Mouse (Mus musculus): ENCODE data around the gene Gatm. TPM values are rescaled to one million over a fixed set of nuclear protein-coding genes. Genes with fewer than 3 reads are reported as not detected.

Gatm gene
- polyA plus RNA-seq, 1 experiment = 1,128 TPM

GRCm38 (mm10) chr2:122590351-122590750 is 20.8 kb downstream of the Gatm start:
- peak; percentile 56 for DNase-seq
- H3K4me1 ChIP-seq (ENCODE audit: control insufficient read depth, insufficient read depth, low read length) = peaks cover 2% of the 10 kb centered on the region
- no peak overlapping the region for H3K4me3 ChIP-seq (ENCODE audit: insufficient read depth, low read depth, low read length)
- H3K36me3 ChIP-seq (ENCODE audit: control insufficient read depth, insufficient read depth, low read length) = no peaks in the 10 kb centered on the region; the same call in 1 of the 2 replicates
- TF ChIP-seq POLR2A (IDR thresholded peaks at IDR 0.05; ENCODE audit: low read depth, low read length) (no peak), CTCF (conservative IDR thresholded peaks at IDR 0.05; ENCODE audit: insufficient read depth, insufficient read length, low read depth, low read length) (no peak)
- H3K27me3 ChIP-seq (replicated peaks; ENCODE audit: control insufficient read depth, insufficient read depth, low read length) = no peaks in the 10 kb centered on the region
- H3K27ac ChIP-seq (ENCODE audit: insufficient read depth, low read depth, low read length) = peak overlapping the region; percentile 29; the same call in 1 of the 2 replicates
- whole genome bisulfite sequencing = 45% methylated on average over 1 of the region's 1 CpGs

DNA sequence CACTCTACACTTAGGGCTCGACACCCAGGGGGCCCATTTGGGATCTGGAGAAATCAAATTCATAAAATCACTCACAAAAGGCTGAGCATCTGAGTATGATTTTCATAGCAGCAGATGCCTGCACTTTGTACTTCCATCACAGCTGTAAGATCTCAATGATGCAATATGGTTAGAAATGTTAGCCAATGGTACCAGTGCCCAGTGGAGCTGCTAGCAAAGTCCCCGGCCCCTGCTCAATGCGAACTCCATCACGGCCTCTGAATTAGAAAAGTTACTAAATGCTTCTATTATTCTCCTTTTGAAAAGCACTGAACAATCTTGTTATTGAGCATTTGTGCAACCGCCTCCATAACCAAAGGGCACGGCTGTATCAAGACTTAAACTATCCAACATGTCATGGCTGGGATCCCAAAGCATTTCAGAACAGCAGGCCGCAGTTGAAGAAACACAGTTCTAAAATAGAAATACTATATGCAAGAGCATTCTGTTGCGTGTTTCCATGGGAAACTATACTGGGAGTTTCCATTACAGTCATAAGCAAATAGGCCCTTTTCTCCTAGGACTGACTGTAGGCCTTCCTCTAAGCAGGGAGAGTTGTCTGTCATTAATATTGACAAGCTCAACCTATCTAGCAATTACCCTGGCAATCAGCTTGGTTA is 23.1 kb downstream of the Gatm start:
- DNase-seq = no peak
- Histone ChIP-seq H3K36me3 (ENCODE audit: control insufficient read depth, insufficient read depth, low read length) (no peaks in the 10 kb centered on the region), H3K27ac (ENCODE audit: insufficient read depth, low read depth, low read length) (no peak overlapping the region), H3K4me1 (ENCODE audit: control insufficient read depth, insufficient read depth, low read length) (no peaks in the 10 kb centered on the region; the same call in 1 of the 2 replicates), H3K4me3 (ENCODE audit: insufficient read depth, low read depth, low read length) (no peak overlapping the region), H3K27me3 (replicated peaks; ENCODE audit: control insufficient read depth, insufficient read depth, low read length) (no peaks in the 10 kb centered on the region)
- 93% methylated on average over 8 of the region's 8 CpGs for WGBS
- TF ChIP-seq POLR2A (IDR thresholded peaks at IDR 0.05; ENCODE audit: low read depth, low read length) (no peak), CTCF (conservative IDR thresholded peaks at IDR 0.05; ENCODE audit: insufficient read depth, insufficient read length, low read depth, low read length) (no peak)

- Histone ChIP-seq H3K4me1 (ENCODE audit: control insufficient read depth, insufficient read depth, low read length) (peaks cover 3% of the 10 kb centered on the region; the same call in 1 of the 2 replicates), H3K27me3 (replicated peaks; ENCODE audit: control insufficient read depth, insufficient read depth, low read length) (no peaks in the 10 kb centered on the region), H3K36me3 (ENCODE audit: control insufficient read depth, insufficient read depth, low read length) (no peaks in the 10 kb centered on the region), H3K27ac (ENCODE audit: insufficient read depth, low read depth, low read length) (no peak overlapping the region), H3K4me3 (ENCODE audit: insufficient read depth, low read depth, low read length) (no peak overlapping the region)
- TF ChIP-seq CTCF (conservative IDR thresholded peaks at IDR 0.05; ENCODE audit: insufficient read depth, insufficient read length, low read depth, low read length) (no peak), POLR2A (IDR thresholded peaks at IDR 0.05; ENCODE audit: low read depth, low read length) (no peak)
- 53% methylated on average over 3 of the region's 3 CpGs for WGBS
- no peak for DNase-seq
Observed at GRCm38 (mm10) chr2:122586258-122586657, 24.8 kb downstream of the Gatm start.

DNA sequence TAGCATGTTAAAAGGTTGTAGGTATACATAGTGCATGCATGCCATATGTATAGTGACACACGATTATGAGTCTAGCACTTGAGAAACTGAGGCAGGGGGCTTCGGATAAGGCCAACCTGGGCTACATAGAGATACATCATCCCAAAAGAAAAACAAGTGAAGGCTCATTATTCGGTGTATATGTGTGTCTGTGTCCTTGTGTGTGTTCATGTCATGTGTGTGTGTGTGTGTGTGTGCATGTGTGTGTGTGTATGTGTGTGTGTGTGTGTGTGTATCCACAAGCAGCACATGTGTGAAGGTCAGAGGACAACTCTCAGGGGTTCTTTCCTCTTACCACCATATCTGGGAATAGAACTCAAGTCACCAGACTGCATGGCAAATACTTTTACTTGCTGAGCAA is 28.8 kb downstream of the Gatm start:
- H3K4me3 ChIP-seq (ENCODE audit: insufficient read depth, low read depth, low read length) = no peak overlapping the region
- H3K27ac ChIP-seq (ENCODE audit: insufficient read depth, low read depth, low read length) = no peak overlapping the region
- H3K27me3 ChIP-seq (replicated peaks; ENCODE audit: control insufficient read depth, insufficient read depth, low read length) = no peaks in the 10 kb centered on the region
- peaks cover 12% of the 10 kb centered on the region; the same call in 1 of the 2 replicates for H3K4me1 ChIP-seq (ENCODE audit: control insufficient read depth, insufficient read depth, low read length)
- 92% methylated on average over 3 of the region's 3 CpGs for WGBS
- no peaks in the 10 kb centered on the region for H3K36me3 ChIP-seq (ENCODE audit: control insufficient read depth, insufficient read depth, low read length)
- DNase-seq = no peak
- TF ChIP-seq CTCF (conservative IDR thresholded peaks at IDR 0.05; ENCODE audit: insufficient read depth, insufficient read length, low read depth, low read length) (no peak), POLR2A (IDR thresholded peaks at IDR 0.05; ENCODE audit: low read depth, low read length) (no peak)

DNA sequence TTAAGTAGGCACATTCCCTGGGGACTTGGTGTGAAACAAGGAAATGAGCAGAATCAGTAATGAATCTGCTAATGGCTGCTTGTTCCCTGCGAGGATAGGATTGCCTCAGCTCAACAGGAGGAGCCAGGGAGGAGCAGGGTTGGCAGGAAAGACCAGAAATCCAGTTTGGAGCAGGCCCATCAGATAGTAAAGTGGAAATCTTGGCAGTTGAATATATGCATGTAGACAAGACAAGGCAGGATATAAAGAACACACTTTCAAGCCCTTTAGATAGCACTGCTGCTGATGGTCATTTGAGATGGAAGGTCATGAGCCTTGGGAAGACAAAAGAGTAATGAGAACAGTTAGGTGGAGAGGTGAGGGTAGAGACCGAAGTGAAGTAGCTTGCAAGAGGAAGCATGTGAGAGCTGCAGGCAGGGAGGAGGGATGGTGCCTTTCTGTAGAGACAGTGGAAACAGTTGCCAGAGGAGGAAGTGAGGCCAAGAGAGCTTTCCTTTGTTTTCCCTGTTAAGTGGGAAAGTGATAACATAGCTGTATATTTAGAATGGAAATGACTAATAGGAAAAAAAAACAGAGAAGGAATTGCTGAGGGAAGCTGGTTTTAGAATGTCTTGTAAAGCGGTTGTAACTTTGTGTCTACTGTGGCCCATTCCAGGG is 29.6 kb downstream of the Gatm start:
- DNase-seq = no peak
- WGBS = 31% methylated on average over 3 of the region's 3 CpGs

DNA sequence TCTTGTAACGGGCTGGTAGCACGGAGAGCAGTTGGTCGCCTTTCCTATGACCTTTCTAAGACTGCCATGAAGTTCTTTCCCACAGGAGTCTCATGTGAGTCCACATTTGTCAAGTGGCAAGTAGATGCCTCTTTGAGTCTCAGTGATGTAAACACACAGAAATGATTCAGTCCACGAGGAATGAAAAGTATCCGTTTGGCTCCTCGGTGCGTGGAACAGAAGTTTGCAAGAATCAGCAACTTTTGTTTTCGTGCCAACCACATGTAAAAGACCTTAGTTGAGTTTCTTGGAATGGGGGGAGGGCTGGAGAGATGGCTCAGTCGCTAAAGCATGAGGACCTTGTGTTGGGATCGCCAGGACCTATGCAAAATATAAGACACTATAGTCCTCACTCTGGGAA is 30.7 kb downstream of the Gatm start:
- Histone ChIP-seq H3K27me3 (replicated peaks; ENCODE audit: control insufficient read depth, insufficient read depth, low read length) (no peaks in the 10 kb centered on the region), H3K4me3 (ENCODE audit: insufficient read depth, low read depth, low read length) (no peak overlapping the region), H3K36me3 (ENCODE audit: control insufficient read depth, insufficient read depth, low read length) (no peaks in the 10 kb centered on the region), H3K27ac (ENCODE audit: insufficient read depth, low read depth, low read length) (peak overlapping the region; percentile 80), H3K4me1 (ENCODE audit: control insufficient read depth, insufficient read depth, low read length) (peaks cover 22% of the 10 kb centered on the region; the same call in 1 of the 2 replicates)
- 50% methylated on average over 10 of the region's 10 CpGs for WGBS
- no peak for TF ChIP-seq POLR2A (IDR thresholded peaks at IDR 0.05; ENCODE audit: low read depth, low read length)
- no peak for TF ChIP-seq CTCF (conservative IDR thresholded peaks at IDR 0.05; ENCODE audit: insufficient read depth, insufficient read length, low read depth, low read length)
- peak; percentile 48 for DNase-seq

More for the DNA sequence above, 29.6 kb downstream of the Gatm start:
- Histone ChIP-seq H3K27ac (ENCODE audit: insufficient read depth, low read depth, low read length) (peak overlapping the region; percentile 4; the same call in 1 of the 2 replicates), H3K27me3 (replicated peaks; ENCODE audit: control insufficient read depth, insufficient read depth, low read length) (no peaks in the 10 kb centered on the region), H3K4me3 (ENCODE audit: insufficient read depth, low read depth, low read length) (no peak overlapping the region), H3K4me1 (ENCODE audit: control insufficient read depth, insufficient read depth, low read length) (peaks cover 17% of the 10 kb centered on the region; the same call in 1 of the 2 replicates), H3K36me3 (ENCODE audit: control insufficient read depth, insufficient read depth, low read length) (no peaks in the 10 kb centered on the region)
- TF ChIP-seq CTCF (conservative IDR thresholded peaks at IDR 0.05; ENCODE audit: insufficient read depth, insufficient read length, low read depth, low read length) (no peak), POLR2A (IDR thresholded peaks at IDR 0.05; ENCODE audit: low read depth, low read length) (no peak)

GRCm38 (mm10) chr2:122577316-122577715 is 33.8 kb downstream of the Gatm start:
- DNase-seq = peak; percentile 78

More at GRCm38 (mm10) chr2:122577316-122577715, 33.8 kb downstream of the Gatm start:
- H3K4me1 ChIP-seq (ENCODE audit: control insufficient read depth, insufficient read depth, low read length) = peaks cover 22% of the 10 kb centered on the region; the same call in 1 of the 2 replicates
- H3K4me3 ChIP-seq (ENCODE audit: insufficient read depth, low read depth, low read length) = no peak overlapping the region
- no peaks in the 10 kb centered on the region for H3K36me3 ChIP-seq (ENCODE audit: control insufficient read depth, insufficient read depth, low read length)
- no peak overlapping the region for H3K27ac ChIP-seq (ENCODE audit: insufficient read depth, low read depth, low read length)
- H3K27me3 ChIP-seq (replicated peaks; ENCODE audit: control insufficient read depth, insufficient read depth, low read length) = no peaks in the 10 kb centered on the region
- no peak for TF ChIP-seq POLR2A (IDR thresholded peaks at IDR 0.05; ENCODE audit: low read depth, low read length)
- TF ChIP-seq CTCF (conservative IDR thresholded peaks at IDR 0.05; ENCODE audit: insufficient read depth, insufficient read length, low read depth, low read length) = no peak
- WGBS = 56% methylated on average over 1 of the region's 1 CpGs

Measured in kidney, adult 2 months (tissue).